Mouse (Mus musculus) thymus, adult 2 months (tissue): Measurements from ENCODE around the gene Exoc6b.

ENCODE experiments used
- CTCF ChIP-seq: fragments of 200-500 bp; IDR thresholded peaks from 2 replicates; pipeline ENCODE4 v1.5.1; 2012; ENCODE audit warnings: mild to moderate bottlenecking, control low read depth, low read length, moderate library complexity, borderline replicate concordance; ENCODE audit not compliant: control insufficient read depth, poor library complexity, insufficient read depth; ENCODE audit errors: extremely low read depth
- POLR2A ChIP-seq: fragments of 200-500 bp; IDR thresholded peaks from 2 replicates; pipeline ENCODE4 v1.6.1; 2012; ENCODE audit warnings: mild to moderate bottlenecking, low read length, control low read depth, moderate library complexity; ENCODE audit not compliant: control insufficient read depth, poor library complexity, insufficient read depth; ENCODE audit errors: extremely low read depth

GRCm38 (mm10) chr6:84568880-84569279 is 500.4 kb downstream of the Exoc6b start:
- TF ChIP-seq CTCF: no peak
- TF ChIP-seq POLR2A: no peak
